Mouse (Mus musculus) intestine, postnatal 0 days (tissue): Measurements from ENCODE around the gene Pard3b. TPM values are rescaled to one million over a fixed set of nuclear protein-coding genes. Genes with fewer than 3 reads are reported as not detected.

Source experiments
- ATAC-seq: fragments of 200-750 bp; cut with Nextera tagmentation; 2 replicates; pipeline ENCODE4 v1.8.0; 2017; ENCODE audit warnings: mild to moderate bottlenecking, moderate TSS enrichment, moderate library complexity
- H3K27ac ChIP-seq: fragments of 300-500 bp; sonication (generic); 2 replicates; pipeline ENCODE4 v1.5.1; 2014; ENCODE audit warnings: mild to moderate bottlenecking, low read depth, low read length, moderate library complexity
- H3K27me3 ChIP-seq: fragments of 300-500 bp; sonication (generic); replicated peaks from 2 replicates; pipeline ENCODE4 v1.6.1; 2014; ENCODE audit warnings: low read length, mixed read lengths; ENCODE audit not compliant: control insufficient read depth, insufficient read depth
- H3K36me3 ChIP-seq: fragments of 300-500 bp; sonication (generic); 2 replicates; pipeline ENCODE4 v1.6.1; 2014; ENCODE audit warnings: mild to moderate bottlenecking, moderate library complexity; ENCODE audit not compliant: control insufficient read depth, insufficient read depth
- H3K4me1 ChIP-seq: fragments of 300-500 bp; sonication (generic); replicated peaks from 2 replicates; pipeline ENCODE4 v1.6.1; 2014; ENCODE audit warnings: antibody characterized with exemption, low read length, mixed read lengths; ENCODE audit not compliant: control insufficient read depth, insufficient read depth
- H3K4me2 ChIP-seq: fragments of 300-500 bp; sonication (generic); replicated peaks from 2 replicates; pipeline ENCODE4 v1.6.1; 2014; ENCODE audit warnings: low read depth, mild to moderate bottlenecking, moderate library complexity
- H3K4me3 ChIP-seq: fragments of 300-500 bp; sonication (generic); 2 replicates; pipeline ENCODE4 v1.5.1; 2014; ENCODE audit warnings: low read depth, low read length
- H3K9ac ChIP-seq: fragments of 300-500 bp; sonication (generic); 2 replicates; pipeline ENCODE4 v1.6.1; 2014; ENCODE audit warnings: mild to moderate bottlenecking, low read depth, low read length
- H3K9me3 ChIP-seq: fragments of 300-500 bp; sonication (generic); 2 replicates; pipeline ENCODE4 v1.6.1; 2016; ENCODE audit warnings: mixed run types; ENCODE audit not compliant: control insufficient read depth
- CTCF ChIP-seq: sonication (generic); IDR thresholded peaks from 2 replicates; pipeline ENCODE4 v1.5.1; 2016; ENCODE audit warnings: low read depth, mild to moderate bottlenecking, control low read depth, antibody characterized with exemption, moderate library complexity
- WGBS: fragments of 180-500 bp; shearing (Covaris S2); extraction: QIAGEN DNeasy Blood & Tissue Kit; methylation state at CpG from one replicate; pipeline ENCODE4 v1.1.7; 2014; 5-methylcytosine and 5-hydroxymethylcytosine counted together
- polyA plus RNA-seq: library from polyadenylated mRNA; unstranded; fragments of >200 nt; fragmentation: Nextera tagmentation; extraction: Ambion mirVana; gene quantifications from 2 replicates; pipeline ENCODE4 v1.2.1, GENCODE M21; 2015

Gene Pard3b
- polyA plus RNA-seq, 1 experiment from 2014 or later = 17.2 TPM

DNA sequence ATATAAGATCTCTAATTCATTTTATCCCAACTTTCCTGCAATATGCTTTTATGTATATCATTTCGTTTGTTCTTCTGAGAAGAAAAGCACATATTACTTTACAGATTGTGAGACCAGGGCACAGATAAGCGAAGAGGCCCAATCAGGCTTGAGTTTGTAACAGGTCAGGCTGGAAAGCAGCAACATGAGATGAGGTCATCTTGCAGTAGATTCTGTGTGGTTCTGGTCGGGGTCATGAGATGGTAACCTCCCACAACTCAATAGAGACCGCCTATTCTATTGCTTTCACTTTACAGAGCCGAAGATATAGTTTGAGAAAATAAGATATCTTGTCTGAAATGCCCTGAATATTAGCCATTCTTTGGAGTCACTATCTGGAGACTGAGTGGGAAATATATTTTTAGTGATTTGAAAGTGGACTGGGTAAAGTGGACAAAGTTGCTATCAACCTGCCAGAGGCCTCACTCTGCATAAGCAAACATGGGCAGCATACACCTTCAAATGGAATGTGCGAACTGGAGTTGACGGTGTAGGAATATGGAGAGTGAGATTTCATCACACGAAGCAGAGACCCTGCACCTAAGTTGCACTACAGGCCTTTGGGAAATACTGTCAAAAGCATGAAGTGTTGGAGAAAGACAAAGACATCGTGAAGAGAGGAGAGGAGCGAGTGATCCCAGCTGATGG lies 987.3 kb downstream of the Pard3b start:
- Histone ChIP-seq H3K27me3 (no peaks in the 10 kb centered on the region), H3K9me3 (no peaks in the 10 kb centered on the region), H3K4me3 (no peak overlapping the region), H3K9ac (no peak overlapping the region), H3K4me2 (no peak overlapping the region), H3K36me3 (no peaks in the 10 kb centered on the region), H3K27ac (no peak overlapping the region), H3K4me1 (no peaks in the 10 kb centered on the region)
- TF ChIP-seq CTCF = no peak
- 65% methylated on average over 10 of the region's 10 CpGs for WGBS
- ATAC-seq = 0 out of 2 replicates have a peak, but pooled peaks have one; percentile 41

DNA sequence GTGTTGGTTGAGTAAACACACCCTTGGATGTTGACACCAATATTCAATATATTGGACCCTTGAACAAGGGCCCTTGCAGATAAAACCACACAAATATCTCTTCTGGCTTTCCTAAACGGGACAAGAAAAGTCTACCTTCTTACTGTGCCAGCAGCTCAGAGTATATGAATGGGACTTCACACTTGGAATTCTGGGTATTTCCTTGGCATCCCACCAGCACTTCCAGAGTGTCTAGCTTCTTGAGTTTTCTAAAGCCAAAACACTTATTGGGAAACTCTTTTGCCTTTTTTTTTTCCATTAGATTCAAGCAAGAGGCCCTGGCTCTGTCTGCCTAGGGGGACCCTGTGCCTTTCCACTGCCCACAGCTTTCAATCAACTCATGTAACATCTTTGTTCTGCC lies 991.3 kb downstream of the Pard3b start:
- H3K4me2 ChIP-seq = no peak overlapping the region
- no peak for ATAC-seq
- 59% methylated on average over 1 of the region's 1 CpGs for WGBS
- H3K4me3 ChIP-seq = no peak overlapping the region
- no peaks in the 10 kb centered on the region for H3K9me3 ChIP-seq
- H3K9ac ChIP-seq = no peak overlapping the region
- no peak for TF ChIP-seq CTCF
- H3K27ac ChIP-seq = no peak overlapping the region
- no peaks in the 10 kb centered on the region for H3K36me3 ChIP-seq
- no peaks in the 10 kb centered on the region for H3K4me1 ChIP-seq
- H3K27me3 ChIP-seq = no peaks in the 10 kb centered on the region

DNA sequence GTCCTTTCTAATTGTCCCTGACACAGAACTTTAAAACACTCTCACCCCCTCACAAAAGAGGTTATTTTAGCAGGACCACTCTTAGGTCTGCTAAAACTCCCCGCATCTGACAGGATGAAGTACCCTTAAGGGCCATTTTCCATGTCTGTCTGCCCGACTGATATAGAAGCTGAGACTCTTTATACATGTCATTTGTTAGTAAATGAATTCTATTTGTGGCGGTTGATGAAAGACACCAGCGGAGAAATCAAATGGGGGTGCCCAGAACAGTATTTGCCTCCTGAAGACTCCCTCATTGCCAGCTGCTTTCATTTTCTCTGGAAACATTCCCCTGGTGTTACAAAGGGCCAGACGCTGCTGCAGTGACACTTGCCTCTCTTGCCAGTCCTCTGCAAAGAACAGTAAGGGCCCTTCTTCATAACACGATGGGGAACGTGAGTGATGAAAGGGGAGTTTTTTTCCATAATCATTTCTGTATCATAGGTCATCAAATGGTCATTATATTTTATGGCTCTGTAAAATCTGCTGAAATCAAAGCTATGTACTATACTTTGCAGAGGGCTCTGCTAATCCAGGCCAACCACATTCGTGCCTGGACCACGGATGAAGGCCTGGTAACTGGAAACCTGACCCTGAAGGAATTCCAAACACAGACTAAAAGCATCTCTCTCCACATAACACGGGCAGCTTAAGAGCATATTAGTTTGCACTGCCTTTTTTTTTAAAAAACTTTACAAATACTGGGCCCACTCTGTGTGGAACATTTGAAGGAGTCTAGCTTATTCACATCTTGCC lies 993.1 kb downstream of the Pard3b start:
- Histone ChIP-seq H3K36me3 (no peaks in the 10 kb centered on the region), H3K9me3 (no peaks in the 10 kb centered on the region), H3K9ac (no peak overlapping the region), H3K27ac (no peak overlapping the region), H3K4me2 (no peak overlapping the region), H3K4me1 (no peaks in the 10 kb centered on the region), H3K4me3 (no peak overlapping the region), H3K27me3 (no peaks in the 10 kb centered on the region)
- no peak for ATAC-seq
- WGBS = 55% methylated on average over 10 of the region's 10 CpGs
- no peak for TF ChIP-seq CTCF

DNA sequence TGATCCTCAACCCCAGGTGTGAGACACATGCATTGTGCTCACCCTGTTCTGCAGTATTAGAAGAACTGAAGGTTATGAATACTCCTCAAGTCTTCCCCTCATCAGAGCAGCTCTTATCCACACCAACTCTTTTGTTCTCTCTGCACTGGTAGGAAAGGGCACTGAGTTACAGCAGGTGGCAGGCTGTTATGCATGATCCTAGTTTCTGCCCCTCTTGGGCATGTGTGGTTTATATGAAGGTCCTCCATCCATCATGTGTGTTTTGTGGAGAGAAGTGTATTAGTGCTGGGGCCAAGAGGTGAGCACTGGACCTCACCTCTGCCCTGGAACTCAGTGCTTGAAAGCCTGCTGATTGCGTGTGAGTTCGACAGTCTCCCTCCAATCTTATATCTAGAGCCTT lies 994.3 kb downstream of the Pard3b start:
- H3K36me3 ChIP-seq = no peaks in the 10 kb centered on the region
- no peak overlapping the region for H3K27ac ChIP-seq
- no peak overlapping the region for H3K4me3 ChIP-seq
- TF ChIP-seq CTCF = no peak
- no peak for ATAC-seq
- H3K4me2 ChIP-seq = no peak overlapping the region
- H3K4me1 ChIP-seq = no peaks in the 10 kb centered on the region
- no peaks in the 10 kb centered on the region for H3K27me3 ChIP-seq
- H3K9ac ChIP-seq = no peak overlapping the region
- no peaks in the 10 kb centered on the region for H3K9me3 ChIP-seq
- 81% methylated on average over 2 of the region's 2 CpGs for WGBS

DNA sequence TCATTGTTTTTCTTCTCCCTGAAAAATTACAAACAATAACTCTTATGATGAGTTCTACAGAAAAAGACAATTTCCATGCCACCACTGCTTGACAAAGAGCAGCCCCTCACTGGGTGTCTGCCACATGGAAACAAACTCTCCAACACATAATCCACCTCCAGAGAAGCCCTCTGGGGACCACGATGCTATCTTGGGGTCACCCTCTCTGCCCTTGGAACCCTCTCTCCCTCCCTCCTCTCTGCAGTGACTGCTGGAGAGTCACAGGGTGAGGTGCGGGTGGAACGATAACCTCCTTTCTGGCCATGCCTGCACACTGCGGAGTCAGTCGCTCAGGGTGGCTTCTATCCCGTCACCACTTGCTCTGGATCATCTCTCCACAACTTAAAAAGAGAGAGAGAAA lies 996.6 kb downstream of the Pard3b start:
- no peak for TF ChIP-seq CTCF
- peak overlapping the region; percentile 15; the same call in 1 of the 2 replicates for H3K27ac ChIP-seq

DNA sequence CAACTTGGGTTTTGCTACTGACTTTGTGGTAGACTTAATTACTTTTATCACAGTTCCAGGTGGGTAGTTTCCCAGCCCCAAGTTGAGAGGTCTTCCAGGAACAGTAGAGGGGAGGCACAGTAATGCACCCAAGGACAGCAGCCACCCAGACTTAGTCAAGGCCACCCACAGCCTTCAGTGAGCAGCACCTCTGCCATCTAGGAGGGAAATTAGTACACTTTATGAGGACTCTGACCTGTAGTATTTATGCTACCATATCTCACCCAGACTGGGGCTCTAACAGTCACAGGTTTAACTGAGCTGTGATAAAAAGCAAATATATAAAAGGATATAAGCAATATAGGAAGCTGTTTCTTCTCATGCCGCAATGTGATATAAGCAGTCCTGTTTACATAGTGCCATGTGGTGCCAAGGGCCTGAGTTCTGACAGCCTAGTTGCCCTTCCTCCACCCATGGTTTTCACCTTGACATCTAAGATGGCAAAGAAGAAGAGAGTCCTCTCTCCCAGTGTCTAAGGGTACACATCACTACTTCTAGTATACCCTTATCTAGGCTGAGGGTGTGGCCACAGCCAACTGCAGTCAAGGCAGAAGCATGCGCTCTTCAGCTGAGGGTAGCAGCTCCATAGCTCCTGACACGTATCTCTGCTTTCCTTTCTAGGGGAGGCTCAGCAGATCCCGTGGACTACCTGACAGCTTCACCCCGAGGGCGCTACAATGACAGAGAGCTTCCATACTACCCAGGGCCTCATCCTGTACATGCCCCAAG lies 998.5 kb downstream of the Pard3b start:
- no peak overlapping the region for H3K4me2 ChIP-seq
- no peaks in the 10 kb centered on the region for H3K4me1 ChIP-seq
- 61% methylated on average over 6 of the region's 6 CpGs for WGBS
- no peak overlapping the region for H3K27ac ChIP-seq
- ATAC-seq = peak; percentile 86
- no peak for TF ChIP-seq CTCF
- no peaks in the 10 kb centered on the region for H3K9me3 ChIP-seq
- no peaks in the 10 kb centered on the region for H3K36me3 ChIP-seq
- H3K9ac ChIP-seq = no peak overlapping the region
- no peaks in the 10 kb centered on the region for H3K27me3 ChIP-seq
- no peak overlapping the region for H3K4me3 ChIP-seq

More for the DNA sequence above, 996.6 kb downstream of the Pard3b start:
- WGBS = 58% methylated on average over 6 of the region's 6 CpGs
- Histone ChIP-seq H3K36me3 (no peaks in the 10 kb centered on the region), H3K9me3 (no peaks in the 10 kb centered on the region), H3K4me1 (no peaks in the 10 kb centered on the region), H3K27me3 (no peaks in the 10 kb centered on the region), H3K9ac (no peak overlapping the region), H3K4me3 (no peak overlapping the region), H3K4me2 (no peak overlapping the region)
- ATAC-seq = no peak
